Mouse (Mus musculus) neural tube, embryonic 12.5 days (tissue): ENCODE measurements around the gene Lage3. TPM values are rescaled to one million over a fixed set of nuclear protein-coding genes. Genes with fewer than 3 reads are reported as not detected.

Experiments
- ATAC-seq: fragments of 200-750 bp; cut with Nextera tagmentation; 2 replicates; pipeline ENCODE4 v1.8.0; 2017; ENCODE audit warnings: low read depth, mild to moderate bottlenecking, moderate TSS enrichment, moderate library complexity; ENCODE audit not compliant: low FRiP score
- H3K27ac ChIP-seq: fragments of 300-500 bp; sonication (generic); 2 replicates; pipeline ENCODE4 v1.5.1; 2016
- H3K27me3 ChIP-seq: fragments of 300-500 bp; sonication (generic); replicated peaks from 2 replicates; pipeline ENCODE4 v1.6.1; 2016; ENCODE audit warnings: mild to moderate bottlenecking
- H3K36me3 ChIP-seq: fragments of 300-500 bp; sonication (generic); 2 replicates; pipeline ENCODE4 v1.6.1; 2016; ENCODE audit warnings: mild to moderate bottlenecking
- H3K4me1 ChIP-seq: fragments of 300-500 bp; sonication (generic); 2 replicates; pipeline ENCODE4 v1.6.1; 2016
- H3K4me2 ChIP-seq: fragments of 300-500 bp; sonication (generic); replicated peaks from 2 replicates; pipeline ENCODE4 v1.6.1; 2016; ENCODE audit warnings: mild to moderate bottlenecking
- H3K4me3 ChIP-seq: fragments of 300-500 bp; sonication (generic); 2 replicates; pipeline ENCODE4 v1.5.1; 2016
- H3K9ac ChIP-seq: fragments of 300-500 bp; sonication (generic); 2 replicates; pipeline ENCODE4 v1.6.1; 2016; ENCODE audit warnings: mild to moderate bottlenecking
- H3K9me3 ChIP-seq: fragments of 300-500 bp; sonication (generic); 2 replicates; pipeline ENCODE4 v1.6.1; 2016; ENCODE audit warnings: mild to moderate bottlenecking
- WGBS: fragments of 180-500 bp; shearing (Covaris S2); methylation state at CpG from one replicate; pipeline ENCODE4 v1.1.7; 2016; 5-methylcytosine and 5-hydroxymethylcytosine counted together
- microRNA-seq: library from miRNA; unstranded; fragments of <30 nt; microRNA quantifications from one replicate; pipeline ENCODE4, GENCODE M21; 2017
- polyA plus RNA-seq: library from polyadenylated mRNA; unstranded; fragments of >200 nt; fragmentation: Nextera tagmentation; extraction: Ambion mirVana; gene quantifications from 2 replicates; pipeline ENCODE4 v1.2.1, GENCODE M21; 2016

The Lage3 gene
- polyA plus RNA-seq, 1 experiment from 2014 or later, result 83.2 TPM

- Histone ChIP-seq H3K36me3 (peaks cover 25% of the 10 kb centered on the region), H3K27me3 (no peaks in the 10 kb centered on the region), H3K4me2 (peak overlapping the region; percentile 64), H3K27ac (no peak overlapping the region; the same call in 1 of the 2 replicates), H3K9ac (peak overlapping the region; percentile 64), H3K4me1 (peaks cover 22% of the 10 kb centered on the region), H3K9me3 (no peaks in the 10 kb centered on the region), H3K4me3 (peak overlapping the region; percentile 53)
- ATAC-seq, result no peak
- 44% methylated on average over 2 of the region's 2 CpGs for WGBS
These were observed 23.1 kb downstream of the Lage3 start for GRCm38 (mm10) chrX:74330166-74330930.

GRCm38 (mm10) chrX:74329215-74329671, 24.2 kb downstream of the Lage3 start:
- Histone ChIP-seq H3K9me3 (no peaks in the 10 kb centered on the region), H3K9ac (peak overlapping the region; percentile 64), H3K4me3 (peak overlapping the region; percentile 53), H3K4me1 (peaks cover 22% of the 10 kb centered on the region), H3K36me3 (peaks cover 18% of the 10 kb centered on the region), H3K27ac (no peak overlapping the region), H3K4me2 (peak overlapping the region; percentile 64), H3K27me3 (no peaks in the 10 kb centered on the region)
- ATAC-seq, result peak; percentile 57
- WGBS, result 26% methylated on average over 10 of the region's 10 CpGs

- peaks cover 22% of the 10 kb centered on the region for H3K4me1 ChIP-seq
- peaks cover 13% of the 10 kb centered on the region; the same call in 1 of the 2 replicates for H3K36me3 ChIP-seq
- no peaks in the 10 kb centered on the region for H3K9me3 ChIP-seq
- 10% methylated on average over 21 of the region's 30 CpGs for WGBS
- H3K9ac ChIP-seq, result peak within 1 kb of the TSS; percentile 64
- H3K27ac ChIP-seq, result no peak within 1 kb of the TSS; the same call in 1 of the 2 replicates
- H3K27me3 ChIP-seq, result no peaks in the 10 kb centered on the region
- H3K4me3 ChIP-seq, result peak within 1 kb of the TSS; percentile 53
- H3K4me2 ChIP-seq, result peak within 1 kb of the TSS; percentile 64
- peak; percentile 95 for ATAC-seq
These were observed 24.7 kb downstream of the Lage3 start, which contains the start of gene Plxna3 for GRCm38 (mm10) chrX:74328725-74329161. Gene Plxna3, plus strand, starts transcription at chrX:74329066.

GRCm38 (mm10) chrX:74312540-74313464, 40.6 kb downstream of the Lage3 start, which contains the start of gene Fam50a:
Gene Fam50a, plus strand, starts transcription at chrX:74313033.
- Histone ChIP-seq H3K27ac (peak within 1 kb of the TSS; percentile 53), H3K4me1 (peaks cover 3% of the 10 kb centered on the region; the same call in 1 of the 2 replicates), H3K4me3 (peak within 1 kb of the TSS; percentile 52), H3K27me3 (no peaks in the 10 kb centered on the region), H3K9me3 (no peaks in the 10 kb centered on the region), H3K4me2 (peak within 1 kb of the TSS; percentile 71), H3K9ac (peak within 1 kb of the TSS; percentile 77), H3K36me3 (peaks cover 21% of the 10 kb centered on the region)
- ATAC-seq, result peak; percentile 96
- 21% methylated on average over 59 of the region's 59 CpGs for WGBS

- Histone ChIP-seq H3K4me2 (peak within 1 kb of the TSS; percentile 75), H3K36me3 (peaks cover 47% of the 10 kb centered on the region), H3K4me3 (peak within 1 kb of the TSS; percentile 58), H3K9me3 (no peaks in the 10 kb centered on the region), H3K9ac (peak within 1 kb of the TSS; percentile 73), H3K27me3 (no peaks in the 10 kb centered on the region), H3K27ac (peak within 1 kb of the TSS; percentile 64), H3K4me1 (peaks cover 8% of the 10 kb centered on the region)
- 15% methylated on average over 41 of the region's 41 CpGs for WGBS
- peak; percentile 82 for ATAC-seq
These were observed 48.3 kb downstream of the Lage3 start, which contains the start of gene Gdi1 for GRCm38 (mm10) chrX:74304867-74305700. Gene Gdi1, plus strand, starts transcription at chrX:74304998.

Small RNAs within 50 kb of the gene (microRNA-seq; reads per million reads assigned to microRNA genes)
- not detected for gene Mir7092

Other genes starting within 250 kb of the Lage3 start
- gene Opn1mw, start 226.2 kb downstream of the Lage3 start, polyA plus RNA-seq, result not detected in 2 replicates
- 14.4 and 14.5 TPM in 2 replicates for gene Mecp2, start 218.3 kb downstream of the Lage3 start, polyA plus RNA-seq
- not detected in 2 replicates for gene Tex28, start 185.8 kb downstream of the Lage3 start, polyA plus RNA-seq
- gene Tktl1, start 176.4 kb downstream of the Lage3 start, polyA plus RNA-seq, result 0.10 TPM in 1 of 2 replicates, not detected in the other
- 158 and 170 TPM in 2 replicates for gene Flna, start 103.8 kb downstream of the Lage3 start, polyA plus RNA-seq
- 16.5 and 18.2 TPM in 2 replicates for gene Emd, start 98.9 kb downstream of the Lage3 start, polyA plus RNA-seq
- 527 and 575 TPM in 2 replicates for gene Rpl10, start 82.8 kb downstream of the Lage3 start, polyA plus RNA-seq
- gene Taz, start 71.7 kb downstream of the Lage3 start, polyA plus RNA-seq, result 86.7 and 93.3 TPM in 2 replicates
- gene Dnase1l1, start 71.3 kb downstream of the Lage3 start, polyA plus RNA-seq, result 3.9 and 5.7 TPM in 2 replicates
- gene Atp6ap1, start 56.5 kb downstream of the Lage3 start, polyA plus RNA-seq, result 151 and 161 TPM in 2 replicates
- gene Gdi1, start 48.6 kb downstream of the Lage3 start, polyA plus RNA-seq, result 706 and 748 TPM in 2 replicates
- 54.5 and 64.5 TPM in 2 replicates for gene Fam50a, start 40.6 kb downstream of the Lage3 start, polyA plus RNA-seq
- 47.0 and 54.6 TPM in 2 replicates for gene Plxna3, start 24.6 kb downstream of the Lage3 start, polyA plus RNA-seq
- gene Ubl4a, start 19.6 kb upstream of the Lage3 start, polyA plus RNA-seq, result 61.1 and 63.7 TPM in 2 replicates
- 8.3 and 8.4 TPM in 2 replicates for gene Slc10a3, start 19.7 kb upstream of the Lage3 start, polyA plus RNA-seq
- 27.3 and 31.5 TPM in 2 replicates for gene Fam3a, start 39.7 kb upstream of the Lage3 start, polyA plus RNA-seq
- gene Ikbkg, start 39.7 kb upstream of the Lage3 start, polyA plus RNA-seq, result 19.9 and 21.2 TPM in 2 replicates
- gene G6pdx, start 75.6 kb upstream of the Lage3 start, polyA plus RNA-seq, result 47.6 and 57.4 TPM in 2 replicates
- gene Gm6880, start 127.8 kb upstream of the Lage3 start, polyA plus RNA-seq, result not detected in 2 replicates
- not detected in 2 replicates for gene Olfr1326-ps1, start 221.3 kb upstream of the Lage3 start, polyA plus RNA-seq
- not detected in 2 replicates for gene Olfr1325, start 239.1 kb upstream of the Lage3 start, polyA plus RNA-seq